Mouse (Mus musculus): Measurements from ENCODE around the gene Akr1b7.

DNA sequence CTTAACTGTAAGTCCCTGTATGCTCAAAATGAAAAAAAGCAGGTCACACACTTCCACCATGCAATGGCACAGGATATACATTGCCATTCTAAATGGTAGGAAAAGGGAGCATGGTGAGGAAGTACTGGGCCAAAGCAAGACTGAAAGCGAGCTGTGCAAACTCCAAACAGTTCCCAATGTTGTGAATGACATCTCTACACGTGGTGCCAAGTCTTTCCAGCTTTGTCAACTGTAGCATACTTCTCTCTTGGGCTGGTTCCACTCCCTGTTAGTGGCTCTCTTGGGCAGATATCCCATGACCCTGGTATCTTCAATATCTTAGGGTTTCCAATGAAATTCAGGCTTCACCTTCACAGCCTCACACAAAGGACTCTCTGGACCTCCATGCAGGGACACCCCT is 26.9 kb downstream of the Akr1b7 start:
- TF ChIP-seq CTCF (IDR thresholded peaks at IDR 0.05; ENCODE audit: low read depth, low read length) (no peak), POLR2A (IDR thresholded peaks at IDR 0.05; ENCODE audit: borderline replicate concordance, low read depth, low read length) (no peak)

All from bone marrow macrophage, adult 2 months (primary cell).